Mouse (Mus musculus) testis, postnatal 14 days (tissue): ENCODE results near the gene Tepp.

Source experiments
- DNase-seq: peaks from one replicate; pipeline ENCODE4 v3.0.0; 2021; ENCODE audit warnings: low spot score

The Tepp gene

GRCm38 (mm10) chr8:95310342-95310970 lies at the start of gene Tepp:
Tepp (plus strand) TSS chr8:95310566.
- no peak for DNase-seq

- DNase-seq: no peak
Measured at GRCm38 (mm10) chr8:95262181-95262580, 48.2 kb upstream of the Tepp start.

GRCm38 (mm10) chr8:95270501-95270900 lies 39.9 kb upstream of the Tepp start:
- peak; percentile 44 for DNase-seq

GRCm38 (mm10) chr8:95271841-95272240 lies 38.5 kb upstream of the Tepp start:
- DNase-seq: no peak

- DNase-seq: no peak
Measured at GRCm38 (mm10) chr8:95272871-95273270, 37.5 kb upstream of the Tepp start.

GRCm38 (mm10) chr8:95281493-95281892 lies 28.9 kb upstream of the Tepp start:
- no peak for DNase-seq

GRCm38 (mm10) chr8:95289066-95289650 lies 21.2 kb upstream of the Tepp start:
- no peak for DNase-seq

GRCm38 (mm10) chr8:95293172-95293571 lies 17.2 kb upstream of the Tepp start:
- DNase-seq: peak; percentile 76

- DNase-seq: peak; percentile 77
Measured at GRCm38 (mm10) chr8:95293891-95294290, 16.5 kb upstream of the Tepp start.

- DNase-seq: no peak
Measured at GRCm38 (mm10) chr8:95302410-95302809, 8.0 kb upstream of the Tepp start.

GRCm38 (mm10) chr8:95305526-95305925 lies 4.8 kb upstream of the Tepp start:
- DNase-seq: peak; percentile 48

GRCm38 (mm10) chr8:95306431-95306830 lies 3.9 kb upstream of the Tepp start, which contains the start of gene Cngb1:
Cngb1 (minus strand) TSS chr8:95306585.
- DNase-seq: no peak

GRCm38 (mm10) chr8:95312836-95313235 lies 2.5 kb downstream of the Tepp start:
- DNase-seq: peak; percentile 63

GRCm38 (mm10) chr8:95313857-95314256 lies 3.5 kb downstream of the Tepp start:
- DNase-seq: no peak

GRCm38 (mm10) chr8:95314707-95315106 lies 4.3 kb downstream of the Tepp start:
- no peak for DNase-seq

- DNase-seq: no peak
Measured at GRCm38 (mm10) chr8:95315350-95315749, 5.0 kb downstream of the Tepp start.

- peak; percentile 51 for DNase-seq
Measured at GRCm38 (mm10) chr8:95320224-95321139, 10.1 kb downstream of the Tepp start.

- no peak for DNase-seq
Measured at GRCm38 (mm10) chr8:95323201-95323600, 12.8 kb downstream of the Tepp start.

- no peak for DNase-seq
Measured at GRCm38 (mm10) chr8:95324646-95325045, 14.3 kb downstream of the Tepp start.

- no peak for DNase-seq
Measured at GRCm38 (mm10) chr8:95326822-95327221, 16.5 kb downstream of the Tepp start.

GRCm38 (mm10) chr8:95327866-95328465 lies 17.6 kb downstream of the Tepp start:
- DNase-seq: no peak

GRCm38 (mm10) chr8:95330367-95330766 lies 20.0 kb downstream of the Tepp start:
- DNase-seq: no peak
